Mouse (Mus musculus): ENCODE measurements around the gene Gab1.

Gene Gab1

GRCm38 (mm10) chr8:80872688-80873087, 7.6 kb downstream of the Gab1 start:
- DNase-seq (ENCODE audit: low spot score in 2 of 2) = peak in 1 of 2 experiments; percentile 61

- DNase-seq (ENCODE audit: low spot score in 2 of 2) = no peak
Observed at GRCm38 (mm10) chr8:80871400-80871799, 8.9 kb downstream of the Gab1 start.

- DNase-seq (ENCODE audit: low spot score in 2 of 2) = no peak
Observed at GRCm38 (mm10) chr8:80870535-80871204, 9.6 kb downstream of the Gab1 start.

- DNase-seq (ENCODE audit: low spot score in 2 of 2) = no peak
Observed at GRCm38 (mm10) chr8:80869881-80870328, 10.4 kb downstream of the Gab1 start.

GRCm38 (mm10) chr8:80868801-80869323, 11.5 kb downstream of the Gab1 start:
- no peak for DNase-seq (ENCODE audit: low spot score in 2 of 2)

GRCm38 (mm10) chr8:80868006-80868702, 12.2 kb downstream of the Gab1 start:
- no peak for DNase-seq (ENCODE audit: low spot score in 2 of 2)

- no peak for DNase-seq (ENCODE audit: low spot score in 2 of 2)
Observed at GRCm38 (mm10) chr8:80867598-80867997, 12.7 kb downstream of the Gab1 start.

- DNase-seq (ENCODE audit: low spot score in 2 of 2) = no peak
Observed at GRCm38 (mm10) chr8:80865181-80865784, 15.0 kb downstream of the Gab1 start.

- DNase-seq (ENCODE audit: low spot score in 2 of 2) = no peak
Observed at GRCm38 (mm10) chr8:80863393-80863792, 16.9 kb downstream of the Gab1 start.

- DNase-seq (ENCODE audit: low spot score in 2 of 2) = no peak
Observed at GRCm38 (mm10) chr8:80859180-80859775, 21.0 kb downstream of the Gab1 start.

GRCm38 (mm10) chr8:80857851-80858367, 22.4 kb downstream of the Gab1 start:
- no peak for DNase-seq (ENCODE audit: low spot score in 2 of 2)

GRCm38 (mm10) chr8:80857128-80857527, 23.2 kb downstream of the Gab1 start:
- DNase-seq (ENCODE audit: low spot score in 2 of 2) = no peak

GRCm38 (mm10) chr8:80856606-80857005, 23.7 kb downstream of the Gab1 start:
- DNase-seq (ENCODE audit: low spot score in 2 of 2) = peak in 1 of 2 experiments; percentile 58

- no peak for DNase-seq (ENCODE audit: low spot score in 2 of 2)
Observed at GRCm38 (mm10) chr8:80853622-80854021, 26.7 kb downstream of the Gab1 start.

GRCm38 (mm10) chr8:80853208-80853607, 27.1 kb downstream of the Gab1 start:
- DNase-seq (ENCODE audit: low spot score in 2 of 2) = no peak

GRCm38 (mm10) chr8:80852412-80853165, 27.7 kb downstream of the Gab1 start:
- no peak for DNase-seq (ENCODE audit: low spot score in 2 of 2)

GRCm38 (mm10) chr8:80851648-80852047, 28.7 kb downstream of the Gab1 start:
- no peak for DNase-seq (ENCODE audit: low spot score in 2 of 2)

GRCm38 (mm10) chr8:80850013-80850412, 30.3 kb downstream of the Gab1 start:
- no peak for DNase-seq (ENCODE audit: low spot score in 2 of 2)

GRCm38 (mm10) chr8:80848631-80849030, 31.7 kb downstream of the Gab1 start:
- DNase-seq (ENCODE audit: low spot score in 2 of 2) = no peak

GRCm38 (mm10) chr8:80847912-80848311, 32.4 kb downstream of the Gab1 start:
- DNase-seq (ENCODE audit: low spot score in 2 of 2) = no peak

- no peak for DNase-seq (ENCODE audit: low spot score in 2 of 2)
Observed at GRCm38 (mm10) chr8:80845284-80845683, 35.0 kb downstream of the Gab1 start.
